Mouse (Mus musculus) bone marrow macrophage, adult 2 months (primary cell): ENCODE measurements around the gene Nhsl2.

Experiments used
- CTCF ChIP-seq: IDR thresholded peaks from 2 replicates; pipeline ENCODE4 v1.5.1; 2012; ENCODE audit warnings: low read depth, mild to moderate bottlenecking, low read length, moderate library complexity
- POLR2A ChIP-seq: IDR thresholded peaks from 2 replicates; pipeline ENCODE4 v1.6.1; 2012; ENCODE audit warnings: mild to moderate bottlenecking, low read depth, low read length, borderline replicate concordance

DNA sequence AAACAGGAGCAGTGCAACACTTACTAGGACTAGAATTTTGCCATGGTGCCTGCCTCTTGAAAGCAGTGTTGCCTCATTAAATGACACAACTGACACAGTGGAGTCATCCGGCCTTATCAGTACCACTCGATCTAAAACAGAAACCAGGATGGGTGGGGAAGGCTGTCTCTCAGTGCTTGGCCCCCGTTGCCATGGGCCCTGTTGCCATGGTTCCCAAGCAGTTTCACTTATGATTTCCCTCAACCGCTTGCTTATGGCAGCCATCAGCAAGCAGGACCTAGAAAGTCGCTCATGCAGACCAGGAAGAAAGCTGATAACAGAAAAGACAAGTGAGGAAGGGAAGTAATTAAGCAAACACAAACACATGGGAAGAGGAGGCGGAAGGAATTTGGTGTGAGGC lies 182.7 kb downstream of the Nhsl2 start:
- TF ChIP-seq CTCF (no peak), POLR2A (no peak)
